Mouse (Mus musculus): ENCODE results near the gene Cish.
A peak's percentile ranks its signal among the peaks of the same experiment; 100 is the strongest.

Gene Cish

DNA sequence AAGGTAGTCTGAATTCAATTTTAAA lies at the start of gene Cish:
Gene Cish, plus strand, starts transcription at position 11 of the 25 bp plus-strand sequence.
- DNase-seq, result no peak

GRCm38 (mm10) chr9:107246170-107246569 lies 49.7 kb upstream of the Cish start:
- peak; percentile 31 to 38 for DNase-seq

GRCm38 (mm10) chr9:107249154-107249553 lies 46.7 kb upstream of the Cish start:
- no peak for DNase-seq

GRCm38 (mm10) chr9:107250416-107251337 lies 45.1 kb upstream of the Cish start:
- no peak for DNase-seq

DNA sequence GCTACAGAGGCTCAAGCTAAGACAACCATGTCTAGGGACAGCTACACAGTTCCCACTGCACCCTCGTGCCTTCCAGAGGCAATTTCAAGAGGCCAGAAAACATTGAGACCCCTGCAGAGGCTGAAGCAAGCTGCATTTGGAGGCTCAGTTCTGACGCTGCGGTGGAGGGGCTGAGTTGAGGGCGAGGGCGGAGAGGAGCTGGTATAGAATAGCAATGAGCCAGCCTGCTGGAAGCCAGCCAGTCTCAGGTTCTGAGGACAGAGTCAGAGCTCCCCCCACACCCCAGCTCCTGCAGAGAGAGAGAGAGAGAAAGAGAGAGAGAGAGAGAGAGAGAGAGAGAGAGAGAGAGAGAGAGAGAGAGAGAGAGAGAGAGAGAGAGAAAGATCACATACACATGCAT lies 43.7 kb upstream of the Cish start:
- DNase-seq, result no peak

- no peak for DNase-seq
Observed at GRCm38 (mm10) chr9:107254476-107254875, 41.4 kb upstream of the Cish start.

- DNase-seq, result no peak
Observed at GRCm38 (mm10) chr9:107254925-107255324, 40.9 kb upstream of the Cish start.

- DNase-seq, result no peak
Observed at GRCm38 (mm10) chr9:107255596-107255995, 40.2 kb upstream of the Cish start.

DNA sequence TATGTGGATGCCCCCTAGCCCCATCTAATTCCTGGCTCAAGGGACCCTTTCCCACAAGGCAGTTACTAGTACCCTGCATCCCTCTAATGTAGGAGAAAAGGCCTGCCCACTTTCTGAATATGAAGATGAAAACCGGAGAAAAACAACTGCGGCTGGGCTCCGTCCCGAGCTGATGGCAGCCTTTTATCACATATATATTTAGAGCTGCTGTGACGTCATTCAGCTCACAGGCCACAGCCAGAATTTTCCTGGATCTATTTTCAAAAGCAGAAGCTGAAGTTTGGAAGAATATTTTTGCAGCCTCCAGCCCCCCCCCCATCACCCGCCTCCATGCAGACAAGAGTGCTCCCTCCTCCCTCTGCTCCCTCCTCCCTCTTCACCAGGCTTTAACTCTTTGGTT lies 36.3 kb upstream of the Cish start:
- no peak for DNase-seq

DNA sequence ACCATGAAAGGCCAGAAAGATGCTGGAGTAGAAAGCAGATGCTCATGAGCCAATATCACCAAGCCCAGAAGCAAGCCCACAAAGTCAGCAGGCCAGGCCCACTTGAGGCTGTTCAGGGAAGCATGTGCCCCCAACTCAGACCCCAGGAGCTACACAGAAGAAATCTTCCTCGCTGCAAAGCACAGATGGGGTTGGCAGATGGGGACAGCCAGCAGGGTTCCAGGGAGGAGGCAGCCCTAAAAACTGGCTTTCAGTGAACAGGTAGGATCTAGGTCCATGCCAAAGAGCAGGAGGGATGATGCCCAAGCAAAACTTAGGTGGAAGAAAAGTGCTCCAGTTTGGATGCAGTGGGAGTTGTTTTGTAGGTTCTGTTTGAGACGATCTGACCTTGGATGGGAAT lies 35.4 kb upstream of the Cish start:
- no peak for DNase-seq

- DNase-seq, result peak; percentile 13 to 17
Observed at GRCm38 (mm10) chr9:107260836-107261235, 35.0 kb upstream of the Cish start.

GRCm38 (mm10) chr9:107261792-107262191 lies 34.0 kb upstream of the Cish start:
- DNase-seq, result no peak

- no peak for DNase-seq
Observed at GRCm38 (mm10) chr9:107262375-107262774, 33.5 kb upstream of the Cish start.

- DNase-seq, result no peak
Observed at GRCm38 (mm10) chr9:107263912-107264311, 31.9 kb upstream of the Cish start.

- DNase-seq, result no peak
Observed at GRCm38 (mm10) chr9:107264731-107265130, 31.1 kb upstream of the Cish start.

DNA sequence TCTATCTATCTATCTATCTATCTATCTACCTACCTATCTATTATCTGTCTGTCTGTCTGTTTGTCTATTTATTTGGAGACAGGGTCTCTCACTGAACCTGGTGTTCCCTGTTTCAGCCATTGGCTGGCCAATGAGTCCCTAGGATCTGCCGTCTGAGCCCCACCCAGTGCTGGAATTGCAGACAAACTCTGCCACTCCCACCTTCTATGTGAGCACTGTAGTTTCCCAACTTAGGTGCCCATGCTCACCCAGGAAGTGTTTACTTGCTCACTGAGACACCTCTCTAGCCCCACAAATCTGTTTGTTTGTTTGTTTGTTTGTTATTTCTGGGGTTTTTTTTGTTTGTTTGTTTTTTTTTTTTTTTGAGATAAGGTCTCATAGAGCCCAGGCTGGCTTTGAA lies 28.8 kb upstream of the Cish start:
- DNase-seq, result no peak

DNA sequence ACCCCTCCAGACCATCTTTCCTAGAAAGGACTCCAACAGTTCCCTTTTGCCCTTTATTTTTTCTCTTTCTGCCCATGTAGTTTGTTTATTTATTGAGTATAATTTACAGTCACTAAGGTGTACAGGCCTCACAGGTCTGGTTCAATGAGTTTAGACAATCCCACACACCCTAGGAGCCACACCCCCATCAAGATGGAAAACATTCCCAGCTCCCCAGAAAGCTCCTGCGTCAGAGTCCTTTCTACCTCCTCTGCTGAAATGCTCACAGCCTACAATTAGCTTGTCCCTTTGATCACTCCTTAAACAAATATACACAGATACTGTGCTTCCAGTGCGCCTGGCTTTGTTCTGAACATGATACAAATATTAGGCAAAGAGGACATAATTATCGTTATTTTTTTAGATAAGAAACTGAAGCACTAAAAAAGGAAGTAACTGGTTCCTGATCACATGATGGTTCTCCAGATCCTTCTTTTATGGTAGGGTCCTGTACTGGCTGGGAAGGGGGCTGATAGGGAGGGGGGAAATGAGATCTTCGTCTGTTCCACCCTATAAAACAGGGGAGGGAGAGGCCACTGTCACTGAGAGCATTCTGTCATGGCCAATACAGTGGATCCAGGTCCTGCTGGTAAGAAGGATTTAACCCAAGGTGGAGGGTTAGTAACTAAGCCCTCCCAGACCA lies 28.0 kb upstream of the Cish start:
- no peak for DNase-seq

DNA sequence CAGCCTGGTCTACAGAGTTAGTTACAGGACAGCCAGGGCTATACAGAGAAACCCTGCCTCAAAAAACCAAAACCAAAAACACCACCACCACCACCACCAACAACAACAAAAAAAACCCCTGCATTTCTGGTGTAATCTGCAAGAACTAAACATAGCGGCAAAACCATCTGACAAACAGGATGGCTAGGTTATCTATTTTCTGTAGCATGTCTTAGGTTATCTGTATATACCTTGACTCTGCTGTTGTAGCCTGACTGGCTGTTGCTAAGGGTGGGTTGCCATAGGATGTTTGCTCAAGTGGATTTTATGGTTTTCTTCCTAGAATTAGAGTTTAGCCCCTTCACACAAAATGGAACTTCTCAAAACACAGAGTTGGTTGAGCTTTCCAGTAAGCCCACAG lies 26.1 kb upstream of the Cish start:
- no peak for DNase-seq

DNA sequence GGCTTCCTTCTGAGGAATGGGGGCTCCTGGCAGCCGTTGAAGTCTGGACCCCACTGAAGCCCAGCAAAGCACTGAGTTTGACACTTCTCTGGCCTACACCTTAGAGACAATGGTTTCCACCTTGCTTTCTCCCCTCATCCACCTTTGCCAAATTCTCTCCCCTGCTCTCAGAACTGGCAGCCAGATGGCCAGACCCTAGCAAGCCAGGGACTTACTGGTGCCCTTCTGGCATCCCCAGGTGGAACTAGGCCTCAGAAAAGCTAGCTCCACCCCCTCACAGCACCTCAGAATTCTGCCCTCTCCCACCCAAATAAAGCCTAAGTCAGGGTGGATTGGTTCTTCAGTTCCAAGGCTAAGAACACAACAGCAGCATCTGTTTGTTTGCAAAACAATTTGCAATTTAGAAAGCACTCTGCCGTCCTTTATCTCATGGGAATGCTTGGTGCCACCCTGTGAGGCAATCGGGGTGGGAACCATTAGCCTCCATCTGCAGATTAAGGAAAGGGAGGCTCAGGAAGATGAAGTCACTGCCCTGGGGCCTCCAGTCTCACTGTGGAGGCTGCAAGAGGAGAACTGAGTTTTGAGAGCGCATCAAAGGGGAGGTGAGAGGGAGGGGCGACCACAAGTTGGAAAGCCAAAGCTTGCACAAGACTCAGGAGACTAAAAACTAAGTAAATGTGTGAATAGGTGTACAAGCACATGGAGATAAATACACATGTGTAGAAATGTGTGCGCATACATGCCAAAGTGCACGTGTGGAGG lies 24.5 kb upstream of the Cish start:
- no peak for DNase-seq

DNA sequence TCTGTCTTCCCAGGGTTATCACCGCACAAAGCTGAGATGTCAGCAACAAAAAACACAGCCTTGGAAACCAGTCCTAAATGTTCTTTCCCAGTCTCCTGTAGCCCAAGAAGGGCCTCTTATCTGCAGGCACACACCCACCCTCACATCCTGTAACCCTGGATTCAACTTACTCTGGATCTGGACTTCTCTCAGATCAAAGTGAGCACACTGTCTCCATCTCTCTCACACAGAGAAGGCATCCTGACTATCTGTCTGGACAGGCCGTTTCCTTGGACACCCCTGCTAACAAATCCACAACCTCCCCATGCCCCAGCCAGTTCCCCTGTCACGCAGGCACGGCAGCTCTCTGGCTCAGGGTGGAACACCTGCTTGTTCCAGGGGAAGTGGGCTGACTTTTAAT lies 23.5 kb upstream of the Cish start:
- no peak for DNase-seq

- peak in 1 of 2 experiments; percentile 9 for DNase-seq
Observed at GRCm38 (mm10) chr9:107273184-107273583, 22.6 kb upstream of the Cish start.

GRCm38 (mm10) chr9:107274751-107275150 lies 21.1 kb upstream of the Cish start:
- no peak for DNase-seq

DNA sequence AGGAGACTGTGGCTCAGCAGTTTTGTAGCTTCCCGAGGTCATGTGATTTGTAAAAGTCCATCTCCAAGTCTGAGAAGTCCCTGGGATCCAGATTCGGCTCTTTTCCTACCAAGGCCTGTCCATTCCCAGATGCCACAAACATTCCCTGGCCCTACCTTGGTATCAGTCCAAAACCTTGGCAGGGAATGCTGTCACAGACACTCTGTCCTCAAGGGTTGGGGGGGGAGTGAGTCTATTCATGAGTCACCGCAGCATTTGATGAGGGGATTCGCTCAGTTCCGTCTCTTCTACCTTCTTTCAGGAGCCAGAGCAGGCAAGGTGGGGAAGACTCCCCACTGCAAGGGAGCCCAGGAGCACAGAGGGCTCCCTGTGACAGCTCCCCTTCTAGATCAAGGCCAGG lies 20.1 kb upstream of the Cish start:
- no peak for DNase-seq

DNA sequence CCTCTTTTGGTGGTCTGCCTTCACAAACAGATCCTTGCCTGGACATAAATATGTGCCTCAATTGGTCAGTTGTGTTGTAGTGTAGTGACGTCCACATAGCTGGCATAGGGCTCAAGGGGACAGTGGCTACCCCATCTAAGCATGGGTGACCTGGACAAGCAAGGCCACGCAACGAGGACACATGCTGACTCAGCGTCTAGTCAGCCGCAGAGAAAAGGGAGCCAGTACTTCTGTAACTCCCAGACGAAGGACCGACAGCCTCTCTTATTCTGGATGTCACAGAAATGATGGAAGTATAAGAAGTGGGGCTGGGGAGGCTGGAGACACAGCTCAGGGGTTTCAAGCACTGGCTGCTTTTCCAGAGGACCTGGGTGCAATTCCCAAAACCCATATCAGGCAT lies 18.2 kb upstream of the Cish start:
- no peak for DNase-seq
